Mouse (Mus musculus): ENCODE measurements around the gene Rbbp4. TPM values are rescaled to one million over a fixed set of nuclear protein-coding genes. Genes with fewer than 3 reads are reported as not detected.

Gene Rbbp4
- polyA plus RNA-seq (2015; fragmentation: Nextera tagmentation; extraction: Ambion mirVana), result 245 and 264 TPM in 2 replicates

GRCm38 (mm10) chr4:129335216-129336074 is at the start of gene Rbbp4, which contains the start of gene Zbtb8os:
Gene Rbbp4, minus strand, starts transcription at chr4:129335370.
Gene Zbtb8os, plus strand, starts transcription at chr4:129335695.
- H3K9ac ChIP-seq, result peak within 1 kb of the TSS; percentile 98
- H3K27me3 ChIP-seq, result no peaks in the 10 kb centered on the region
- peak within 1 kb of the TSS; percentile 99 for H3K27ac ChIP-seq (replicated peaks)
- H3K4me2 ChIP-seq, result peak within 1 kb of the TSS; percentile 93
- H3K4me1 ChIP-seq (replicated peaks), result peaks cover 48% of the 10 kb centered on the region
- ATAC-seq (ENCODE audit: low FRiP score, low read depth), result peak; percentile 99
- H3K36me3 ChIP-seq, result peaks cover 10% of the 10 kb centered on the region; the same call in 1 of the 2 replicates
- peak within 1 kb of the TSS; percentile 100 for H3K4me3 ChIP-seq
- no peaks in the 10 kb centered on the region for H3K9me3 ChIP-seq
- WGBS, result under 1% methylated on average over 73 of the region's 73 CpGs

GRCm38 (mm10) chr4:129384440-129384839 is 49.3 kb upstream of the Rbbp4 start:
- 41% methylated on average over 6 of the region's 6 CpGs for WGBS
- ATAC-seq (ENCODE audit: low FRiP score, low read depth), result no peak
- H3K4me3 ChIP-seq, result no peak overlapping the region
- no peak overlapping the region for H3K4me2 ChIP-seq
- no peaks in the 10 kb centered on the region for H3K9me3 ChIP-seq
- no peaks in the 10 kb centered on the region for H3K4me1 ChIP-seq (replicated peaks)
- H3K36me3 ChIP-seq, result no peaks in the 10 kb centered on the region
- H3K9ac ChIP-seq, result no peak overlapping the region
- 0 out of 2 replicates have a peak, but pooled peaks cover 3% of the 10 kb centered on the region for H3K27me3 ChIP-seq
- no peak overlapping the region for H3K27ac ChIP-seq (replicated peaks)

DNA sequence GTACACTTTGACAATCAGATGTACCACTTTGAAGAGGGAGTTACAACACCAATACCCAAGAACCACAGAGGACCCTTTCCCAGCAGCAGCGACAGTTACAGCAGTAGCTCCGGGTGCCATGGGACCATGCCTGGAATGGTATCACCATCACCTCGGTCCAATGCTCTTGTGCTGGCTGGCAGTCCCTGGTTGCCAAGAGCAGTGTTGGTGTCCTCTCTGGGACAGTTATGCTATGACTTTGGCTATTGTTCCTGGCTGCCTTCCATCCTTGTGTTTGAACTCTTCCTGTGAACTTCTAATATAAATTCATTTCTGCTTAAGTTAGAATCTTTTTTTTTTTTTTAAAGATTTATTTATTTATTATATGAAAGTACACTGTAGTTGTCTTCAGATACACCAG is 48.4 kb upstream of the Rbbp4 start:
- no peak overlapping the region for H3K4me2 ChIP-seq
- H3K9me3 ChIP-seq, result no peaks in the 10 kb centered on the region
- no peak overlapping the region for H3K27ac ChIP-seq (replicated peaks)
- H3K36me3 ChIP-seq, result no peaks in the 10 kb centered on the region
- 86% methylated on average over 3 of the region's 3 CpGs for WGBS
- no peak for ATAC-seq (ENCODE audit: low FRiP score, low read depth)
- H3K27me3 ChIP-seq, result peaks cover 4% of the 10 kb centered on the region; the same call in 1 of the 2 replicates
- no peak overlapping the region for H3K9ac ChIP-seq
- no peak overlapping the region for H3K4me3 ChIP-seq
- H3K4me1 ChIP-seq (replicated peaks), result no peaks in the 10 kb centered on the region

GRCm38 (mm10) chr4:129382488-129382887 is 47.3 kb upstream of the Rbbp4 start:
- no peak overlapping the region for H3K27ac ChIP-seq (replicated peaks)
- no peak overlapping the region for H3K4me3 ChIP-seq
- no peak overlapping the region for H3K9ac ChIP-seq
- H3K4me2 ChIP-seq, result no peak overlapping the region
- H3K27me3 ChIP-seq, result peaks cover 4% of the 10 kb centered on the region; the same call in 1 of the 2 replicates
- 93% methylated on average over 2 of the region's 2 CpGs for WGBS
- ATAC-seq (ENCODE audit: low FRiP score, low read depth), result no peak
- H3K36me3 ChIP-seq, result no peaks in the 10 kb centered on the region
- H3K4me1 ChIP-seq (replicated peaks), result peaks cover 5% of the 10 kb centered on the region; the same call in 1 of the 2 replicates
- H3K9me3 ChIP-seq, result no peaks in the 10 kb centered on the region

DNA sequence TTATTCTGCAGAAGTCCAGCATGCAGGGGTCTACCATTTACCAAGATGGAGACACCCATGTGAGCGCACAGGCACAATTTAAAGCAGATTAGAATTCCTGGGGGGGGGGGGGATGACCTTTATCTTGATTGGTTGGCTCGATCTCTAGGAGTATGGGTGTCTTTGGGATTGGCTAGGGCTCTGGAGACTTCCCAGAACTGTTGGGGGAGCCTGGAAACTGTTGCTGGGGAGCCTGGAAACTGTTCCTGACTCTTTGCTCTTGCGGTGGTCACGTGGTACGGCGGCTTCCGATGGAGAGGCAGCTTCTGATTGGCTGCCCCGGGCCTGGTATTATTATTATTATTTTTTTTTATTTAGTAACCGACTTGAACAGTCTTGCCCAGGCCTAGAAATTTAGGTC is 46.9 kb upstream of the Rbbp4 start:
- no peaks in the 10 kb centered on the region for H3K9me3 ChIP-seq
- peaks cover 5% of the 10 kb centered on the region; the same call in 1 of the 2 replicates for H3K4me1 ChIP-seq (replicated peaks)
- no peaks in the 10 kb centered on the region for H3K36me3 ChIP-seq
- peaks cover 4% of the 10 kb centered on the region; the same call in 1 of the 2 replicates for H3K27me3 ChIP-seq
- no peak overlapping the region for H3K9ac ChIP-seq
- no peak for ATAC-seq (ENCODE audit: low FRiP score, low read depth)
- H3K4me2 ChIP-seq, result no peak overlapping the region
- H3K4me3 ChIP-seq, result no peak overlapping the region
- H3K27ac ChIP-seq (replicated peaks), result no peak overlapping the region
- WGBS, result 90% methylated on average over 9 of the region's 9 CpGs

GRCm38 (mm10) chr4:129381148-129381547 is 46.0 kb upstream of the Rbbp4 start:
- ATAC-seq (ENCODE audit: low FRiP score, low read depth), result no peak

GRCm38 (mm10) chr4:129379805-129380204 is 44.6 kb upstream of the Rbbp4 start:
- no peak overlapping the region for H3K4me3 ChIP-seq
- 94% methylated on average over 3 of the region's 3 CpGs for WGBS
- no peaks in the 10 kb centered on the region for H3K36me3 ChIP-seq
- no peak for ATAC-seq (ENCODE audit: low FRiP score, low read depth)
- H3K27me3 ChIP-seq, result peaks cover 4% of the 10 kb centered on the region; the same call in 1 of the 2 replicates
- H3K27ac ChIP-seq (replicated peaks), result no peak overlapping the region
- H3K9ac ChIP-seq, result no peak overlapping the region
- no peak overlapping the region for H3K4me2 ChIP-seq
- H3K9me3 ChIP-seq, result no peaks in the 10 kb centered on the region
- peaks cover 11% of the 10 kb centered on the region for H3K4me1 ChIP-seq (replicated peaks)

More at GRCm38 (mm10) chr4:129381148-129381547, 46.0 kb upstream of the Rbbp4 start:
- Histone ChIP-seq H3K9ac (no peak overlapping the region), H3K4me1 (replicated peaks) (peaks cover 11% of the 10 kb centered on the region), H3K36me3 (no peaks in the 10 kb centered on the region), H3K27ac (replicated peaks) (no peak overlapping the region), H3K27me3 (peaks cover 4% of the 10 kb centered on the region; the same call in 1 of the 2 replicates), H3K4me2 (no peak overlapping the region), H3K4me3 (no peak overlapping the region), H3K9me3 (no peaks in the 10 kb centered on the region)
- 76% methylated on average over 8 of the region's 8 CpGs for WGBS

GRCm38 (mm10) chr4:129377601-129378390 is 42.6 kb upstream of the Rbbp4 start, which contains the start of gene Zbtb8a:
Gene Zbtb8a, minus strand, starts transcription at chr4:129378116.
- H3K27ac ChIP-seq (replicated peaks), result peak within 1 kb of the TSS; percentile 91
- WGBS, result 1% methylated on average over 52 of the region's 65 CpGs
- H3K36me3 ChIP-seq, result no peaks in the 10 kb centered on the region
- peak within 1 kb of the TSS; percentile 93 for H3K4me3 ChIP-seq
- peak within 1 kb of the TSS; percentile 84 for H3K4me2 ChIP-seq
- H3K9me3 ChIP-seq, result no peaks in the 10 kb centered on the region
- peaks cover 17% of the 10 kb centered on the region for H3K4me1 ChIP-seq (replicated peaks)
- H3K9ac ChIP-seq, result peak within 1 kb of the TSS; percentile 87
- peak; percentile 82 for ATAC-seq (ENCODE audit: low FRiP score, low read depth)
- H3K27me3 ChIP-seq, result peaks cover 4% of the 10 kb centered on the region; the same call in 1 of the 2 replicates

DNA sequence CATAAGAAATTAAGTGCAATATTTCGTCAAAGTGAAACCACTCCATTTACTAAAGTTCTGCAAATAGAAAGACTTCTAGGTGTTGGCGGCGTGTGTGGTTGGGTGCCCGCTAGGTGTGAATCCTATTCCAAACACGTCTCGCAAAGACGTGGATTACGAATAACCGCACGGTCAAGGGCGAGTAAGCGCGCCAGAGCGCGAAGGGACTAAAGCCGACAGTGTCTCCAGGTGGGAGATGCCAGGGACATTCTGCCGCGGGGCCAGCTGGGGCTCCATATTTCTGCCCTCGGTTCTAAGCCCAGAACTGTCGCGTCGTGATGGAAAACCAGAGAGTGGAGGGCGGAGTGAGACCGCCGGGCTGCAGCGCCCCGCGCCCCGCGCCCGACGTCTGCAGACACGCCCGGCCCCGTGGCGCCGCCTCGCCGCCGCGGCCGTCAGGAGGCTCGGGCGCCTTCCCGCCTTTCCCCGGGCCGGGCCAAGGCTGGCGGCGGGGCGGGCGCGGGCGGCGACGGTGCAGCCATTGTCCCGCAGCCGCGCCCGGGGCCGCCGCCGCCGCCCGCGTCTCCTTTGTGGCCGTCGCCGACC is 41.9 kb upstream of the Rbbp4 start:
- Histone ChIP-seq H3K9me3 (no peaks in the 10 kb centered on the region), H3K36me3 (no peaks in the 10 kb centered on the region), H3K4me1 (replicated peaks) (peaks cover 17% of the 10 kb centered on the region), H3K9ac (peak overlapping the region; percentile 87), H3K27ac (replicated peaks) (peak overlapping the region; percentile 91), H3K4me2 (peak overlapping the region; percentile 84), H3K27me3 (peaks cover 4% of the 10 kb centered on the region; the same call in 1 of the 2 replicates), H3K4me3 (peak overlapping the region; percentile 93)
- peak; percentile 76 for ATAC-seq (ENCODE audit: low FRiP score, low read depth)
- WGBS, result 0% methylated on average over 18 of the region's 68 CpGs

- Histone ChIP-seq H3K36me3 (no peaks in the 10 kb centered on the region), H3K4me1 (replicated peaks) (peaks cover 17% of the 10 kb centered on the region), H3K27me3 (peaks cover 4% of the 10 kb centered on the region; the same call in 1 of the 2 replicates), H3K4me2 (no peak overlapping the region; the same call in 1 of the 2 replicates), H3K9me3 (no peaks in the 10 kb centered on the region), H3K27ac (replicated peaks) (no peak overlapping the region), H3K4me3 (no peak overlapping the region), H3K9ac (no peak overlapping the region)
- no peak for ATAC-seq (ENCODE audit: low FRiP score, low read depth)
- 68% methylated on average over 5 of the region's 5 CpGs for WGBS
These were observed 40.7 kb upstream of the Rbbp4 start for GRCm38 (mm10) chr4:129375821-129376220.

GRCm38 (mm10) chr4:129375000-129375399 is 39.8 kb upstream of the Rbbp4 start:
- Histone ChIP-seq H3K4me2 (no peak overlapping the region), H3K36me3 (no peaks in the 10 kb centered on the region), H3K4me1 (replicated peaks) (peaks cover 17% of the 10 kb centered on the region), H3K27ac (replicated peaks) (no peak overlapping the region), H3K27me3 (peaks cover 4% of the 10 kb centered on the region; the same call in 1 of the 2 replicates), H3K9ac (no peak overlapping the region), H3K9me3 (no peaks in the 10 kb centered on the region), H3K4me3 (no peak overlapping the region)
- ATAC-seq (ENCODE audit: low FRiP score, low read depth), result no peak
- 22% methylated on average over 6 of the region's 6 CpGs for WGBS

Measured in hindbrain, embryonic 15.5 days (tissue).